Mouse (Mus musculus): ENCODE results near the gene Ubash3a.

- no peak for TF ChIP-seq CTCF (IDR thresholded peaks at IDR 0.05; ENCODE audit: insufficient read depth, low read length)
- no peak for TF ChIP-seq POLR2A (IDR thresholded peaks at IDR 0.05; ENCODE audit: borderline replicate concordance, extremely low read depth, low read depth, low read length)
These were observed 67.5 kb downstream of the Ubash3a start for GRCm38 (mm10) chr17:31275181-31275580.

Data from lung, adult 2 months (tissue).